Comparison of ENCODE assay signal across 8 mouse cellular contexts in the genomic region with DNA sequence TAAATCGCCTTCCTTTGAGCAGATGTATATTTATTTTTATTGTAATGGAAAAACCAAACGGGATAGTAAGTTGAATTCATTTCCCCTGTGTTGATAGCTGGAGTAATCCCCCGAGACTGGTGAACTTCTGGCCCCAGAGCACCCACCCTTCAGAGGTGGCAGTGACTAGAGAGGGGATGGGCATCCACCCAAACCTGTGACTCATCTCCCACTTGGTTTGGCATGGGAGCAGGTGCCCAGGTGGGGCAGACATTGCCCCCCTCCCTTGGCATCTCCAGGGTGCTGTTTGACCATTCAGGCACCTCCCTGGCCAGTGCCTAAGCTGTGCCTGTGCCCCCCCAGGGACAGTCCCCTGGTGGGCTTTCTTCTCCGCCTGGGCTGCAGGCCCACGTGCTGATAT. TPM values are rescaled to one million over a fixed set of nuclear protein-coding genes. Genes with fewer than 3 reads are reported as not detected.
A peak's percentile ranks its signal among the peaks of the same experiment; 100 is the strongest.
DNase-seq lines count a peak whose midpoint lies in the region; ATAC-seq lines count a peak whose summit lies in the region.

No protein-coding gene starts in this region.

- no peaks in the 10 kb centered on the region for H3K36me3 ChIP-seq in intestine, embryonic 15.5 days
- H3K36me3 ChIP-seq in stomach, embryonic 14.5 days (ENCODE audit: control insufficient read depth, insufficient read depth, low read length) = no peaks in the 10 kb centered on the region; the same call in 1 of the 2 replicates

- peak overlapping the region; percentile 97 for H3K27ac ChIP-seq in intestine, embryonic 15.5 days
- peak overlapping the region; percentile 27; the same call in 1 of the 2 replicates for H3K27ac ChIP-seq in stomach, embryonic 14.5 days (ENCODE audit: low read length)

- peaks cover 64% of the 10 kb centered on the region for H3K4me1 ChIP-seq in intestine, embryonic 15.5 days (replicated peaks)
- peaks cover 62% of the 10 kb centered on the region for H3K4me1 ChIP-seq in stomach, embryonic 14.5 days (ENCODE audit: control insufficient read depth, insufficient read depth, low read length)

- peak overlapping the region; percentile 10; the same call in 1 of the 2 replicates for H3K9ac ChIP-seq in intestine, embryonic 15.5 days
- H3K9ac ChIP-seq in stomach, embryonic 14.5 days (replicated peaks; ENCODE audit: low read depth, low read length) = no peak overlapping the region; the same call in 1 of the 2 replicates

- H3K9me3 ChIP-seq in intestine, embryonic 15.5 days = no peaks in the 10 kb centered on the region
- no peaks in the 10 kb centered on the region for H3K9me3 ChIP-seq in stomach, embryonic 14.5 days (ENCODE audit: control insufficient read depth, low read depth, low read length)

- H3K27me3 ChIP-seq in intestine, embryonic 15.5 days (replicated peaks) = peaks cover 7% of the 10 kb centered on the region
- H3K27me3 ChIP-seq in stomach, embryonic 14.5 days (ENCODE audit: control insufficient read depth, insufficient read depth, low read length) = no peaks in the 10 kb centered on the region

- peak; percentile 63 for DNase-seq in cerebellum, adult 11 months
- DNase-seq in thymus, postnatal 4 days = peak; percentile 35
- DNase-seq in thymus, postnatal 10 days (ENCODE audit: low spot score in 2 of 2) = no peak
- no peak for DNase-seq in spleen, adult 12 weeks (ENCODE audit: low spot score)
- DNase-seq in kidney, adult 11 months = no peak

- peak overlapping the region; percentile 88 for H3K4me2 ChIP-seq in intestine, embryonic 15.5 days (replicated peaks)
- peak overlapping the region; percentile 90 for H3K4me2 ChIP-seq in stomach, embryonic 14.5 days (replicated peaks; ENCODE audit: low read depth, low read length)

- 24% methylated on average over 5 of the region's 5 CpGs for WGBS in intestine, embryonic 15.5 days
- 26% methylated on average over 5 of the region's 5 CpGs for WGBS in stomach, embryonic 14.5 days

- peak overlapping the region; percentile 11; the same call in 1 of the 2 replicates for H3K4me3 ChIP-seq in intestine, embryonic 15.5 days (replicated peaks)
- peak overlapping the region; percentile 96 for H3K4me3 ChIP-seq in stomach, embryonic 14.5 days (ENCODE audit: low read depth, low read length)

- ATAC-seq in cerebellum, adult (ENCODE audit: insufficient number of reproducible peaks, low FRiP score, low TSS enrichment) = no peak
- no peak for ATAC-seq in intestine, embryonic 15.5 days
- no peak for ATAC-seq in stomach, embryonic 14.5 days (ENCODE audit: insufficient number of reproducible peaks, insufficient read depth, low FRiP score, low read depth)

RNA-seq across cellular contexts. Expression of a gene that starts 3.0 kb away (rescaled TPM):
- 5.4 and 6.3 TPM in 2 replicates for polyA plus RNA-seq in intestine, embryonic 15.5 days (2015; fragmentation: Nextera tagmentation; extraction: Ambion mirVana)
- polyA plus RNA-seq in stomach, embryonic 14.5 days (2014; fragmentation: Nextera tagmentation; extraction: Ambion mirVana) = 10.3 and 10.7 TPM in 2 replicates

RNA-seq across cellular contexts. Expression of a gene that starts 40.2 kb away (rescaled TPM):
- polyA plus RNA-seq in intestine, embryonic 15.5 days (2015; fragmentation: Nextera tagmentation; extraction: Ambion mirVana) = 2.3 and 3.7 TPM in 2 replicates
- 0.13 and 0.19 TPM in 2 replicates for polyA plus RNA-seq in stomach, embryonic 14.5 days (2014; fragmentation: Nextera tagmentation; extraction: Ambion mirVana)

Comparison
In these comparisons a context has a peak if more than half of its experiments do, and no peak if none do; other contexts are left out.
1. DNase-seq: peak in cerebellum, adult 11 months (single experiment) and thymus, postnatal 4 days (single experiment); none in thymus, postnatal 10 days (0 of 2), spleen, adult 12 weeks (single experiment) and kidney, adult 11 months (single experiment).